Comparison of ENCODE assay signal across 17 mouse cellular contexts in the genomic region with DNA sequence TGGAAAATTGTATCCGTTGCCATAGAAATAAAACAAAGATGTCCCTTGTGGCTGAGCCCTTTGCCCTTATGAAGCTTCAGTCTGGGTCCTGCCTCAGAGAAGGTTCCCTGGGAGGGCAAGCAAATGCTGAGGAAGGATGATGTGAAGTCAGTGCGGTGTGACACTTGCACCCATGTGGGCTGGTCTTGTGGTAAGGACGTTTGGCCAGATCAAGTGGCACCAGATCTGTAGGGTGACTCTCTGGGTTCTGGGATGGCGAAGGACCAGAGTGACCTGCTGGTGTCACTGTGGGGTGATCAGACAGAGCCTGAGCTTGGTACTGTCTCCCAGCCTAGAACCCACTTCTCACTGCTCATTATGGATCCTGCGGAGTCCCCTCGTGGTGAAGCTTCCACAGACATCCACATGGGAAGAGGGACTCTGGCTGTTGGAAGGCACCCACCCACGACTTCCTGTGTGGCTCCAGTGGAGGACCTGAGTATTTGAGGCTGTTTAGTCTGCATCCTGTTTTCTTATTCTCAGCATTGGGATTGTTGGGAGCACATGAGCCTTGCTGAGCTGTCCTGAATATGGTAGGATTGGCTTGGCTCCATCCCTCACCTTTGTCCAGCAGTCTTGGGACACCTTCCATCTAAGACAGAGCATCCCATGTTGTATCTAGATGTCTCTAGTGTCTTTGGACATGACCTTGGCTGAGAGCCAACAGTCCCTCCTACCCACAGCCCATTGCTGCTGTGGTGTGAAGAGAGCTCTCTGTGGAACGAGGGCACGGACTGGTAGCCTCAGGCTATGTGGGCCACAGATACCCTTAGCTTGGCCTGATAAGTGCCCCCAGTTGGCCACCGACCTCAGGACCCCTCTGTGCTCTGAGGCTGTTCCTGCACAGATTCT. TPM values are rescaled to one million over a fixed set of nuclear protein-coding genes. Genes with fewer than 3 reads are reported as not detected.
A peak's percentile ranks its signal among the peaks of the same experiment; 100 is the strongest.
DNase-seq lines count a peak whose midpoint lies in the region; ATAC-seq and TF ChIP-seq lines count a peak whose summit lies in the region.
"Had no signal": no experiment of that assay in that cellular context is flagged by ENCODE, and none has a peak within 500 bp of the region (broad histone marks: within the 10 kb centered on the region; RNA-seq: fewer than 3 reads in every experiment).

No protein-coding gene starts in this region.

- WGBS in intestine, postnatal 0 days = 72% methylated on average over 10 of the region's 10 CpGs
- WGBS in intestine, embryonic 16.5 days = 81% methylated on average over 10 of the region's 10 CpGs

- H3K36me3 ChIP-seq in intestine, postnatal 0 days (ENCODE audit: control insufficient read depth, insufficient read depth) = no peaks in the 10 kb centered on the region
- H3K36me3 ChIP-seq in intestine, embryonic 16.5 days (ENCODE audit: control insufficient read depth, insufficient read depth, low read length) = no peaks in the 10 kb centered on the region
- H3K36me3 ChIP-seq in megakaryocyte, embryonic 14.5 days (replicated peaks; ENCODE audit: low read length) = peaks cover 91% of the 10 kb centered on the region
- H3K36me3 ChIP-seq: embryonic facial prominence, embryonic 12.5 days; forebrain, embryonic 12.5 days had no signal

- TF ChIP-seq CTCF in intestine, postnatal 0 days (IDR thresholded peaks at IDR 0.05; ENCODE audit: low read depth) = 0 out of 2 replicates have a peak, but pooled peaks have one; percentile 12

- no peaks in the 10 kb centered on the region for H3K9me3 ChIP-seq in intestine, postnatal 0 days (ENCODE audit: control insufficient read depth)
- H3K9me3 ChIP-seq in intestine, embryonic 16.5 days (ENCODE audit: control insufficient read depth, low read length) = no peaks in the 10 kb centered on the region
- H3K9me3 ChIP-seq in megakaryocyte, embryonic 14.5 days = no peaks in the 10 kb centered on the region
- H3K9me3 ChIP-seq: embryonic facial prominence, embryonic 12.5 days; forebrain, embryonic 12.5 days; G1E had no signal

- H3K27me3 ChIP-seq in intestine, postnatal 0 days (replicated peaks; ENCODE audit: control insufficient read depth, insufficient read depth, low read length) = no peaks in the 10 kb centered on the region
- H3K27me3 ChIP-seq in intestine, embryonic 16.5 days (replicated peaks; ENCODE audit: control insufficient read depth, insufficient read depth, low read length) = no peaks in the 10 kb centered on the region
- H3K27me3 ChIP-seq in megakaryocyte, embryonic 14.5 days (replicated peaks) = no peaks in the 10 kb centered on the region
- H3K27me3 ChIP-seq: embryonic facial prominence, embryonic 12.5 days; forebrain, embryonic 12.5 days had no signal

- DNase-seq in left cerebral cortex, adult 8-10 months (ENCODE audit: low spot score in 2 of 2) = no peak
- no peak for DNase-seq in layer of hippocampus, postnatal 36 days
- DNase-seq: cerebellum, adult 9-11 months; gastrocnemius, postnatal 10 days; lung, embryonic 14.5 days had no signal

- no peak overlapping the region; the same call in 1 of the 2 replicates for H3K27ac ChIP-seq in intestine, postnatal 0 days (ENCODE audit: low read depth, low read length)
- no peak overlapping the region for H3K27ac ChIP-seq in intestine, embryonic 16.5 days (ENCODE audit: low read length)
- H3K27ac ChIP-seq: embryonic facial prominence, embryonic 12.5 days; forebrain, embryonic 12.5 days; layer of hippocampus, adult 2 months had no signal

- no peak overlapping the region for H3K4me2 ChIP-seq in intestine, postnatal 0 days (replicated peaks; ENCODE audit: low read depth)
- no peak overlapping the region for H3K4me2 ChIP-seq in intestine, embryonic 16.5 days (ENCODE audit: low read depth, low read length)
- H3K4me2 ChIP-seq: embryonic facial prominence, embryonic 12.5 days; forebrain, embryonic 12.5 days; lung, embryonic 14.5 days had no signal

- H3K9ac ChIP-seq in intestine, postnatal 0 days (ENCODE audit: low read depth, low read length) = no peak overlapping the region
- H3K9ac ChIP-seq in intestine, embryonic 16.5 days (ENCODE audit: low read depth, low read length) = no peak overlapping the region
- H3K9ac ChIP-seq: embryonic facial prominence, embryonic 12.5 days; forebrain, embryonic 12.5 days; lung, embryonic 14.5 days had no signal

- no peak for ATAC-seq in intestine, postnatal 0 days
- ATAC-seq in intestine, embryonic 16.5 days = no peak
- no peak for ATAC-seq in megakaryocyte, adult 5-6 weeks (ENCODE audit: poor library complexity, severe bottlenecking)
- peak; percentile 19 for ATAC-seq in activated CD4-positive, CD25-positive, alpha-beta regulatory T cell, adult 4 months
- peak; percentile 19 for ATAC-seq in megakaryocyte progenitor cell, adult 5-6 weeks (replicated peaks; ENCODE audit: poor library complexity)
- ATAC-seq: hindbrain, embryonic 16.5 days had no signal

- no peak overlapping the region for H3K4me3 ChIP-seq in intestine, postnatal 0 days (ENCODE audit: low read depth, low read length)
- H3K4me3 ChIP-seq in intestine, embryonic 16.5 days (ENCODE audit: low read length) = no peak overlapping the region
- peak overlapping the region; percentile 71 for H3K4me3 ChIP-seq in megakaryocyte, embryonic 14.5 days (replicated peaks)
- H3K4me3 ChIP-seq: embryonic facial prominence, embryonic 12.5 days; forebrain, embryonic 12.5 days; layer of hippocampus, adult 2 months had no signal

- H3K4me1 ChIP-seq in intestine, postnatal 0 days (replicated peaks; ENCODE audit: control insufficient read depth, insufficient read depth, low read length) = peaks cover 9% of the 10 kb centered on the region; the same call in 1 of the 2 replicates
- peaks cover 32% of the 10 kb centered on the region for H3K4me1 ChIP-seq in intestine, embryonic 16.5 days (ENCODE audit: control insufficient read depth, insufficient read depth, low read length)
- H3K4me1 ChIP-seq in megakaryocyte, embryonic 14.5 days = peaks cover 94% of the 10 kb centered on the region

RNA-seq across cellular contexts. Expression of a gene that starts 28.6 kb away (rescaled TPM):
- polyA plus RNA-seq in intestine, postnatal 0 days (2015; fragmentation: Nextera tagmentation; extraction: Ambion mirVana) = 2.6 and 2.7 TPM in 2 replicates
- 5.2 and 5.7 TPM in 2 replicates for polyA plus RNA-seq in intestine, embryonic 16.5 days (2015; fragmentation: Nextera tagmentation; extraction: Ambion mirVana)
- polyA plus RNA-seq in megakaryocyte, embryonic 14.5 days (2012; ENCODE audit: insufficient read depth, low replicate concordance) = 21.6 and 28.3 TPM in 2 replicates
- total RNA-seq in megakaryocyte, adult 5-6 weeks (2015) = 88.8 and 98.5 TPM in 2 replicates
- total RNA-seq in megakaryocyte, adult 5-6 weeks (2017) = 115 and 125 TPM in 2 replicates
- polyA plus RNA-seq in activated CD4-positive, CD25-positive, alpha-beta regulatory T cell, adult 4 months (2017; shearing (Covaris generic)) = 100 to 1,000 TPM in 1 of 2 experiments, 10 to 100 TPM in 1; 66.9 to 116 TPM
- 12.8 and 15.8 TPM in 2 replicates for total RNA-seq in megakaryocyte progenitor cell, adult 5-6 weeks (2015)
- total RNA-seq in megakaryocyte progenitor cell, adult 5-6 weeks (2017) = 15.7 and 16.8 TPM in 2 replicates
- total RNA-seq in left cerebral cortex, adult 8-10 months (2022) = 1 to 10 TPM; 7.4 to 9.9 (median 9.3) TPM
- total RNA-seq in layer of hippocampus, postnatal 36 days (2021) = 1 to 10 TPM; 8.3 to 8.7 TPM

RNA-seq across cellular contexts. Expression of a gene that starts 29.8 kb away (rescaled TPM):
- 0.21 and 0.58 TPM in 2 replicates for polyA plus RNA-seq in intestine, postnatal 0 days (2015; fragmentation: Nextera tagmentation; extraction: Ambion mirVana)
- 0.65 and 0.77 TPM in 2 replicates for polyA plus RNA-seq in intestine, embryonic 16.5 days (2015; fragmentation: Nextera tagmentation; extraction: Ambion mirVana)
- polyA plus RNA-seq in megakaryocyte, embryonic 14.5 days (2012; ENCODE audit: insufficient read depth, low replicate concordance) = 0.38 TPM in 1 of 2 replicates, not detected in the other
- 0.20 and 2.2 TPM in 2 replicates for total RNA-seq in megakaryocyte, adult 5-6 weeks (2015)
- total RNA-seq in megakaryocyte, adult 5-6 weeks (2017) = 1.6 and 2.0 TPM in 2 replicates
- 1 to 10 TPM; 1.1 to 1.2 TPM for polyA plus RNA-seq in activated CD4-positive, CD25-positive, alpha-beta regulatory T cell, adult 4 months (2017; shearing (Covaris generic))
- 1.7 TPM in 1 of 2 replicates, not detected in the other for total RNA-seq in megakaryocyte progenitor cell, adult 5-6 weeks (2015)
- total RNA-seq in megakaryocyte progenitor cell, adult 5-6 weeks (2017) = 0.50 and 1.2 TPM in 2 replicates
- total RNA-seq in left cerebral cortex, adult 8-10 months (2022) = 1 to 10 TPM; 1.2 to 1.8 (median 1.4) TPM
- total RNA-seq in layer of hippocampus, postnatal 36 days (2021) = 1 to 10 TPM; 2.2 to 2.5 TPM
- polyA plus RNA-seq: brain, embryonic 14.5 days; G1E; hindbrain, embryonic 16.5 days had no signal

Comparison
In these comparisons a context has a peak if more than half of its experiments do, and no peak if none do; other contexts are left out.
1. ATAC-seq: peak in activated CD4-positive, CD25-positive, alpha-beta regulatory T cell, adult 4 months (single experiment) and megakaryocyte progenitor cell, adult 5-6 weeks (single experiment); none in intestine, postnatal 0 days (single experiment), intestine, embryonic 16.5 days (single experiment) and megakaryocyte, adult 5-6 weeks (single experiment).
2. RNA of a gene that starts 28.6 kb away (total RNA-seq): 88.8 to 125 TPM in megakaryocyte, adult 5-6 weeks; 12.8 to 16.8 TPM in megakaryocyte progenitor cell, adult 5-6 weeks, 7.4 to 9.9 TPM in left cerebral cortex, adult 8-10 months and 8.3 to 8.7 TPM in layer of hippocampus, postnatal 36 days; every median in the first group is over 4 times any median in the second.